Mouse (Mus musculus) E14TG2a.4 (cell line): Measurements from ENCODE around the gene Ctdsp2.

Source experiments
- CTCF ChIP-seq: conservative IDR thresholded peaks from 2 replicates; pipeline ENCODE4 v1.5.1; 2014; ENCODE audit warnings: low read length
- NANOG ChIP-seq: IDR thresholded peaks from 2 replicates; pipeline ENCODE4 v1.6.1; 2014; ENCODE audit warnings: borderline replicate concordance, low read length, mixed read lengths
- POU5F1 ChIP-seq: IDR thresholded peaks from 2 replicates; pipeline ENCODE4 v1.6.1; 2014; ENCODE audit warnings: low read length, borderline replicate concordance

DNA sequence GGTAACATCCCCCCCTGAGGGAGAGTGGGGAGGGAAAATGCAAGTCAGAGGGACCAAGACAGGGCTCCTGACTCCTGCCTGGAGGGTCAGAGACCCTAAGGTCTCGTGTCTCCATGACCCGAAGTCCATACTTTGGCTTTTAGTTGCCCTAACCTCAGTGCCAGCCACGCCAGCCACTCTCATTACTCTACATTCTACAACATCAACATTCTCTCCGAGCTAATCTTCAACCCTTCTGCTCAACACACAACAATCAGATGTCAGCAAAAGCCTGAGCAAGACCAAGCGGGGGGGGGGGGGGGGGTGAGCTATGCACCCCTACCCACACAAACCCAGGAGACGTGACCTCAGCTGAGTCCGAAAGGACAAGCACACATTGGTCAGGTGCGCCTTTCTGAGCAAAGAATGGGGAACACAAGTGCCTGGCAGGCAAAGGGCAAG is 54.8 kb downstream of the Ctdsp2 start:
- TF ChIP-seq CTCF (no peak), NANOG (no peak), POU5F1 (no peak)
